Mouse (Mus musculus): Measurements from ENCODE around the gene Mtfmt. TPM values are rescaled to one million over a fixed set of nuclear protein-coding genes. Genes with fewer than 3 reads are reported as not detected.

Mtfmt gene
- total and polyA plus RNA-seq, 3 experiments, result 5.3 to 6.2 (median 5.8) TPM

- DNase-seq, result no peak
- Histone ChIP-seq H3K79me2 (replicated peaks; ENCODE audit: control insufficient read depth, insufficient read depth, low read length) (no peaks in the 10 kb centered on the region), H3K36me3 (ENCODE audit: control insufficient read depth, insufficient read depth, low read length) (no peaks in the 10 kb centered on the region), H3K27ac (no peak overlapping the region), H3K4me3 (no peak overlapping the region), H3K9ac (ENCODE audit: low read depth, low read length) (no peak overlapping the region), H3K4me1 (ENCODE audit: control insufficient read depth, insufficient read depth, low read length) (peaks cover 1% of the 10 kb centered on the region), H3K27me3 (ENCODE audit: control insufficient read depth, insufficient read depth, low read length) (no peaks in the 10 kb centered on the region)
- intact Hi-C loops (cut with DNase I), result no loop called here
- no peak for TF ChIP-seq CTCF (IDR thresholded peaks at IDR 0.05)
- no peak for TF ChIP-seq POLR2A (IDR thresholded peaks at IDR 0.05; ENCODE audit: insufficient read depth, low read depth, low read length)
- TF ChIP-seq EP300 (IDR thresholded peaks at IDR 0.05; ENCODE audit: insufficient read depth, low read depth, low read length), result no peak
- 70% methylated on average over 5 of the region's 5 CpGs for WGBS
Observed at GRCm38 (mm10) chr9:65407327-65407726, 28.3 kb upstream of the Mtfmt start.

- TF ChIP-seq POLR2A (IDR thresholded peaks at IDR 0.05; ENCODE audit: insufficient read depth, low read depth, low read length) (no peak), CTCF (IDR thresholded peaks at IDR 0.05) (no peak), EP300 (IDR thresholded peaks at IDR 0.05; ENCODE audit: insufficient read depth, low read depth, low read length) (no peak)
- intact Hi-C loops (cut with DNase I), result no loop called here
- no peak overlapping the region for H3K27ac ChIP-seq
- no peak for DNase-seq
- H3K36me3 ChIP-seq (ENCODE audit: control insufficient read depth, insufficient read depth, low read length), result no peaks in the 10 kb centered on the region
- no peaks in the 10 kb centered on the region for H3K27me3 ChIP-seq (ENCODE audit: control insufficient read depth, insufficient read depth, low read length)
- H3K4me3 ChIP-seq, result no peak overlapping the region
- H3K79me2 ChIP-seq (replicated peaks; ENCODE audit: control insufficient read depth, insufficient read depth, low read length), result no peaks in the 10 kb centered on the region
- peaks cover 1% of the 10 kb centered on the region for H3K4me1 ChIP-seq (ENCODE audit: control insufficient read depth, insufficient read depth, low read length)
- H3K9ac ChIP-seq (ENCODE audit: low read depth, low read length), result no peak overlapping the region
- 73% methylated on average over 3 of the region's 3 CpGs for WGBS
Observed at GRCm38 (mm10) chr9:65407861-65408260, 27.7 kb upstream of the Mtfmt start.

- Histone ChIP-seq H3K4me3 (no peak overlapping the region), H3K36me3 (ENCODE audit: control insufficient read depth, insufficient read depth, low read length) (no peaks in the 10 kb centered on the region), H3K27me3 (ENCODE audit: control insufficient read depth, insufficient read depth, low read length) (no peaks in the 10 kb centered on the region), H3K9ac (ENCODE audit: low read depth, low read length) (no peak overlapping the region), H3K4me1 (ENCODE audit: control insufficient read depth, insufficient read depth, low read length) (peaks cover under 1% of the 10 kb centered on the region), H3K27ac (peak overlapping the region; percentile 36; the same call in 1 of the 2 replicates), H3K79me2 (replicated peaks; ENCODE audit: control insufficient read depth, insufficient read depth, low read length) (no peaks in the 10 kb centered on the region)
- peak; percentile 56 to 62 for DNase-seq
- intact Hi-C loops (cut with DNase I), result no loop called here
- 45% methylated on average over 5 of the region's 5 CpGs for WGBS
- TF ChIP-seq CTCF (IDR thresholded peaks at IDR 0.05), result no peak
- TF ChIP-seq POLR2A (IDR thresholded peaks at IDR 0.05; ENCODE audit: insufficient read depth, low read depth, low read length), result no peak
- TF ChIP-seq EP300 (IDR thresholded peaks at IDR 0.05; ENCODE audit: insufficient read depth, low read depth, low read length), result no peak
Observed at GRCm38 (mm10) chr9:65408871-65409295, 26.7 kb upstream of the Mtfmt start.

GRCm38 (mm10) chr9:65410378-65410777 is 25.2 kb upstream of the Mtfmt start:
- Histone ChIP-seq H3K4me1 (ENCODE audit: control insufficient read depth, insufficient read depth, low read length) (no peaks in the 10 kb centered on the region; the same call in 1 of the 2 replicates), H3K36me3 (ENCODE audit: control insufficient read depth, insufficient read depth, low read length) (no peaks in the 10 kb centered on the region), H3K9ac (ENCODE audit: low read depth, low read length) (no peak overlapping the region), H3K4me3 (no peak overlapping the region), H3K27me3 (ENCODE audit: control insufficient read depth, insufficient read depth, low read length) (no peaks in the 10 kb centered on the region), H3K27ac (no peak overlapping the region), H3K79me2 (replicated peaks; ENCODE audit: control insufficient read depth, insufficient read depth, low read length) (no peaks in the 10 kb centered on the region)
- DNase-seq, result no peak
- intact Hi-C loops (cut with DNase I), result no loop called here
- TF ChIP-seq POLR2A (IDR thresholded peaks at IDR 0.05; ENCODE audit: insufficient read depth, low read depth, low read length), result no peak
- no peak for TF ChIP-seq EP300 (IDR thresholded peaks at IDR 0.05; ENCODE audit: insufficient read depth, low read depth, low read length)
- TF ChIP-seq CTCF (IDR thresholded peaks at IDR 0.05), result no peak
- 72% methylated on average over 8 of the region's 8 CpGs for WGBS

- intact Hi-C loops (cut with DNase I), result no loop called here
- Histone ChIP-seq H3K4me3 (no peak overlapping the region), H3K36me3 (ENCODE audit: control insufficient read depth, insufficient read depth, low read length) (no peaks in the 10 kb centered on the region), H3K9ac (ENCODE audit: low read depth, low read length) (no peak overlapping the region), H3K27me3 (ENCODE audit: control insufficient read depth, insufficient read depth, low read length) (no peaks in the 10 kb centered on the region), H3K79me2 (replicated peaks; ENCODE audit: control insufficient read depth, insufficient read depth, low read length) (no peaks in the 10 kb centered on the region), H3K4me1 (ENCODE audit: control insufficient read depth, insufficient read depth, low read length) (no peaks in the 10 kb centered on the region; the same call in 1 of the 2 replicates), H3K27ac (no peak overlapping the region)
- TF ChIP-seq EP300 (IDR thresholded peaks at IDR 0.05; ENCODE audit: insufficient read depth, low read depth, low read length), result no peak
- TF ChIP-seq CTCF (IDR thresholded peaks at IDR 0.05), result no peak
- TF ChIP-seq POLR2A (IDR thresholded peaks at IDR 0.05; ENCODE audit: insufficient read depth, low read depth, low read length), result no peak
- no peak for DNase-seq
- 54% methylated on average over 3 of the region's 3 CpGs for WGBS
Observed at GRCm38 (mm10) chr9:65411326-65411725, 24.3 kb upstream of the Mtfmt start.

- no peaks in the 10 kb centered on the region for H3K4me1 ChIP-seq (ENCODE audit: control insufficient read depth, insufficient read depth, low read length)
- H3K36me3 ChIP-seq (ENCODE audit: control insufficient read depth, insufficient read depth, low read length), result no peaks in the 10 kb centered on the region
- 39% methylated on average over 3 of the region's 3 CpGs for WGBS
- TF ChIP-seq CTCF (IDR thresholded peaks at IDR 0.05) (peak; percentile 30), EP300 (IDR thresholded peaks at IDR 0.05; ENCODE audit: insufficient read depth, low read depth, low read length) (no peak)
- no peak overlapping the region for H3K27ac ChIP-seq
- no peak for DNase-seq
- H3K9ac ChIP-seq (ENCODE audit: low read depth, low read length), result no peak overlapping the region
- H3K79me2 ChIP-seq (replicated peaks; ENCODE audit: control insufficient read depth, insufficient read depth, low read length), result no peaks in the 10 kb centered on the region
- H3K27me3 ChIP-seq (ENCODE audit: control insufficient read depth, insufficient read depth, low read length), result no peaks in the 10 kb centered on the region
- no peak overlapping the region for H3K4me3 ChIP-seq
- intact Hi-C loops (cut with DNase I), result no loop called here
Observed at GRCm38 (mm10) chr9:65417738-65418137, 17.8 kb upstream of the Mtfmt start.

Data from heart, adult 2 months (tissue).